Mouse (Mus musculus) splenic B cell, adult 2 months (primary cell): ENCODE results near the gene Tuba1b.
"Not testable (repeated sequence)": the region's sequence is repeated elsewhere in the genome, so short reads cannot be mapped to it uniquely, and the experiment has no call there.

Experiments
- DNase-seq: peaks from one replicate; pipeline ENCODE4 v3.0.0-alpha.2; 2011; ENCODE audit warnings: low read depth, low spot score
- H3K27me3 ChIP-seq: 2 replicates; pipeline ENCODE4 v1.6.1; 2012; ENCODE audit warnings: mild to moderate bottlenecking, low read length, moderate library complexity, mixed read lengths; ENCODE audit not compliant: control insufficient read depth, poor library complexity, insufficient read depth, severe bottlenecking
- H3K36me3 ChIP-seq: 2 replicates; pipeline ENCODE4 v1.6.1; 2012; ENCODE audit warnings: mild to moderate bottlenecking, low read length, moderate library complexity, mixed read lengths; ENCODE audit not compliant: control insufficient read depth, poor library complexity, insufficient read depth, severe bottlenecking

Tuba1b gene

DNA sequence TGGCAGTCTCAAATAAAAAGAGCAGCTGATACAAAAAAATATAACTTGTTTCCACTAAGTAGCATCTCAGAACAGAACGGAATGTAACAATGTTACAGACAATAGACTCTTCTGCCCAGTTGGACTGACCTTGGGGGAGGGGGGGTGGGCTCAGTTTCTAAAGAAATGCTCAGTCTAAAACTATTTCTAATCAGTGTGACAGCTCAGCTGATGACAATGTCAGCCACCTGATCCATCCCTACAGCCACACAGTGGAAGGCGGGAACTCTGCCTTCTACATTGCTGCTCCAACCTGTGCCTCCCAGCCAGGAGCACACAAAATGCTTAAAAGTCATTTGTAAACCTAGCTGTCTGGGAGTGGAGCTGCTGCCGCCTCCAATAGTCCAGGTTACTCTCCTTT is 13.5 kb upstream of the Tuba1b start:
- no peak for DNase-seq
- Histone ChIP-seq H3K36me3 (no peaks in the 10 kb centered on the region), H3K27me3 (no peaks in the 10 kb centered on the region)

DNA sequence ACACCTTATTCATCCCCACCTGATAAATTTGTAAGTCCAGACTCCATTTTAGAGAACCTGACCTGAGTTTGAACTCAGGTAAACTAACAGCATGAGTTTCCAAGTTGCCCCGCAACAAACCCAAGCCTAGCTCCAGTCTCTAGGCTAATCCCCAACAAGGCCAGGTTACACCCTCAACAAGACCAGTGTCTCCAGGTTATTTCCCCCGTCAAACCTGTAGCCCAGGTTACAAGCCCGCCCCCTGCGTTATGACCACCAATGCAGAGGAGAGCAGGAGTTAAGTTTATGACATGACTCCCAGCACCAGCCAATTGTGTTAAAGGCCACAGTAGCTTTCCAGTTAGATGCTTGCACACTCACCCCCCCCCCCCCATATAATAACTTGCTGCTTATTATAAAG is 8.8 kb upstream of the Tuba1b start:
- Histone ChIP-seq H3K36me3 (no peaks in the 10 kb centered on the region), H3K27me3 (no peaks in the 10 kb centered on the region)
- no peak for DNase-seq

DNA sequence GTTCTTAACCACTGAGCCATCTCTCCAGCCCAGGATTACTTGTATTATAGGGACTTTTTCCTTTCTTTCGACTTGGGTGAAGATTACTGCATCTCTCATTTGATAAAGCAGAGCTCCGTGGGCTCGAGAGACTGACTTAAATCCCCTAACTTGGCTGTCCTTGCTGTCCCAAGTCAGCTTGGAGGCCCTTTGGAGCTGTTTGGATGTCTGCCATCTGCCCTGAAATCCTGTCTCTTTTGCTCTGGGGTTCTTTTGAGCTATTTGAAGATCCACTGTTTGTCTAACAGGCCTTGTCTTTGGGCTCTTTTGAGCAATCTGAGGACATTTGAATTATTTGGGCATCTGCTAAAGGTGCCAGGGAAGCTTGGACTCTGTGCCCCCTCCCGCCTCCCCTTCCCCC is 7.7 kb upstream of the Tuba1b start:
- H3K27me3 ChIP-seq: no peaks in the 10 kb centered on the region
- DNase-seq: no peak
- H3K36me3 ChIP-seq: no peaks in the 10 kb centered on the region

DNA sequence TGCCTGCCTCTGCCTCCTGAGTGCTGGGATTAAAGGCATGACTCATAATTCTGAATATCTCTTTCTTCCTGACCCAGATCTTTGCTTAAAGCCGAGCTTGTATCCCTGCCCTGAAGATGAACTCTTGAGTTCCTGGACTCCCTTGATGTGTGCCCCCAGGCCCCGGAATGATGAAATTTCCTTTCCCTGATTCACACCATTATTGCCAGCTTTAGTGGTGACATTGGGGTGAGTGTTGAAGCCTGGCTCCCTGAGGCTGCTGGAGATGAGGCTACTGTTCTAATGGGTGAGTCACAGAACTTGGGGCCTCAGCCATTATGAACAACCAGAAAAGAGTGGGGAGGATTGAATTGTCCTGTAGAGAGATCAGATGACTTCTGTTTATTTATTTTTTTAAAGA is 7.2 kb upstream of the Tuba1b start:
- Histone ChIP-seq H3K27me3 (no peaks in the 10 kb centered on the region), H3K36me3 (no peaks in the 10 kb centered on the region)
- no peak for DNase-seq

DNA sequence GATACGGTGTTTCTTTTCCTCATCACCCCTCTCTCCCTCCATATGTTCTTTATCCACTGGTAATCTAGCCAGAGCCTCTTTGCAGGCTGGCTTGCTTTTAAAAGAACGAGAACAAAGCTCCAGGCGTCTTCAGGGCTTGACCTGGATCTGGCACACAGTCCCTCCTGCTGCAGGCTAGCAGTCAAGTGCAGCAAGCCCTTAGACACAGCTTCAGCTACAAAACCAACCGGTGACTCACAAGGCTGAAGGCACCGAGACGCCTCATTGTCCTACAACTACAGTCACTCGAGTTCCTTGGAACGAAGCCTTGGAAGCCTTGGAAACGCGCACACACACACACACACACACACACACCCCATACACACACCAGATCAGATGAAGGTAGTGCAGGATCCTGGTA is 6.5 kb upstream of the Tuba1b start:
- H3K36me3 ChIP-seq: no peaks in the 10 kb centered on the region
- DNase-seq: no peak
- H3K27me3 ChIP-seq: no peaks in the 10 kb centered on the region

DNA sequence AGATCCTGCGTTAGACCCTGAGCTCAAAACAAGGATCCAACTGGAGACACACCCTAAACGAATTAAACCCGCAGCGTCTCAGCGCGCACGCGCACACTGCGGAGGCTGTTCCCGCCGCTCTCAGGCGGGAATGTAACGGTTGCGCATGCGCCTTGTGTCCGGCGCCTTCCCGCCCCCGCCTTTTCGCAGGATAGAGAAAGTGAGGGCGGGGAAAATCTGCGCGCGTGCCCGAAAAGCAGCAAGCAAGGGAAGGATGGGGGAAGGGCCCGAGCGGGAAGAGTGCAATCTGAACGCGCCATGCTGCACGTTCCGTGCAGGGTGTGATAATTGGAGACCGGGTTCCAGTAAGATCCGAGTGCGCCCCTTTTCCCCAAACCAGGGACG is 540 bp downstream of the Tuba1b start:
- H3K36me3 ChIP-seq: 0 out of 2 replicates have a peak, but pooled peaks cover 4% of the 10 kb centered on the region
- H3K27me3 ChIP-seq: peaks cover 2% of the 10 kb centered on the region; the same call in 1 of the 2 replicates
- DNase-seq: peak; percentile 90

DNA sequence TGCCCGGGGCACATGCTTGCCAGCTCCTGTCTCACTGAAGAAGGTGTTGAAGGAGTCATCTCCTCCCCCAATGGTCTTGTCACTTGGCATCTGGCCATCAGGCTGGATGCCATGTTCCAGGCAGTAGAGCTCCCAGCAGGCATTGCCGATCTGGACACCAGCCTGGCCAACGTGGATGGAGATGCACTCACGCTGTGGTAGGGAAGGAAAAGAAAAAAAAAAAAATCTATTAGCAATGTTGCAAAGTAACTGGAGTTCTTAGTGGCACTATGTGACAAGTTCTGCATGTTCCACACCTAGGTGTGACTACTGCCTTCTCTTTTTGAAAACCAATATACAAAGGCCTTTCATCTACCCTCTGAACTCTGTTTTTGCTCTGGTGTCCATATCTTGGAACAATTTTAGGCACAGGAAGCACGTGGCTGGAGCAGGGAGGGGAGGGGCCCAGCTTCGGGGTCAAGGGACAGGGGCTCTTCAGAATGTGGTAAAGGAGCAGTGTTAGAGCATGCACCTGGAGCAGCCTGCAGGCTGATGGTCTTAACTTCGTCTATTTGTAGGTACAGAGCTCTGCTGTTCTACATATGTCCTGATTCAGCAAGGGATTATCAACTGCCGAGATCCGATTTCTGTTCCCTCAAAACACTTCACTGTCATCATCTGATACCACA is 1.2 kb downstream of the Tuba1b start:
- not testable (repeated sequence) for DNase-seq, H3K36me3 ChIP-seq, H3K27me3 ChIP-seq

DNA sequence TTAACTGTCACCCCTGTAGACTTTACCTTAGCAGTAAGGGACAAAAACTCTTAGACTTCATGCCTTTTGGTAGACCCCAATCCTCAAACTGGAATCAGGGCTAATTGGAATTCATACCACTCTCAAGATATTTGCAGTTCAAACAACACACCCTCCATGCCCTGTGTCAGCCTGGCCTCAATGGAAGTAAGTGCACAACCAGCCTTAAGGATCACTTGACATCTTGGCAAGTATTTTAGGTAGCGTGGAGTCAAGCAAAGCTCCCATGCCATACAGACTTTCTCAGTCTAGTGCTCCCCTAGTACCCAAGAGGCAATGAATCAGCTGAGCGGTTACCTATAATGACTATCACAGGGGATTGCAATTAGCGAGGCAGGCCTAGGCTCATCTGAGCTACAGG is 3.4 kb downstream of the Tuba1b start:
- Histone ChIP-seq H3K27me3 (peaks cover 2% of the 10 kb centered on the region), H3K36me3 (0 out of 2 replicates have a peak, but pooled peaks cover 4% of the 10 kb centered on the region)
- no peak for DNase-seq

DNA sequence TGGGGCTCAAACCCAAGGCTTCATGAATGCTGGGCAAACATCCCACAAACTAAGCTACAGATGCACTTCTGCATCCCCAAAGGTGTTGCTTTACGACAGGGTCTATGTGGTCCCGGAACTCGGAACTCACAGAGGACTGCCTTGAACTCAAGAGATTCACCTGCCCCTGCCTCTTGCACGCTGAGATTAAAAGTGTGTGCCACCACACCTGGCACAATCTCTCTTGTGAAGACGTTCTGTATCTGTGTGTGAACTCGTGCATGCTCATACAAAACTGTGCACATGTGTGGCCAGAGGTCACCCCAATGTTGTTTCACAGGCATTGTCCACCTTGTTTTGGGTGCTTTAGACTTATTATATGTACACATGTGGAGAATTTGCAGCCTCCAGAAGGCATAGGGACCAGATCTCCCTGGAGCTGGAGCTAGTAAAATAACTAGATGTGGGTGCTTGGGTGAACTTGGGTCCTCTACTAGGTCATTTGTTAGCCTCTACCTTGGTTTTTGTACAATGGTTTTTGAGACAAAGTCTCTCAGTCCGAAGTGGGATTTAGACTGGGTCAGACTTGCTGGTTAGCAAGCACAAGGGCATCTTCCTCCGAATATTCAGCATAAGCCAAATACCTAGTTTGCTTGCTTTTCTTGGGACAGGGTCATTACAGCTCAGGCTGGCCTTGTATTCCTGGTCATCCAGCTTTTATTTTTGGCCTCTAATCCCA is 4.2 kb downstream of the Tuba1b start:
- no peak for DNase-seq
- 0 out of 2 replicates have a peak, but pooled peaks cover 4% of the 10 kb centered on the region for H3K36me3 ChIP-seq
- H3K27me3 ChIP-seq: peaks cover 2% of the 10 kb centered on the region

DNA sequence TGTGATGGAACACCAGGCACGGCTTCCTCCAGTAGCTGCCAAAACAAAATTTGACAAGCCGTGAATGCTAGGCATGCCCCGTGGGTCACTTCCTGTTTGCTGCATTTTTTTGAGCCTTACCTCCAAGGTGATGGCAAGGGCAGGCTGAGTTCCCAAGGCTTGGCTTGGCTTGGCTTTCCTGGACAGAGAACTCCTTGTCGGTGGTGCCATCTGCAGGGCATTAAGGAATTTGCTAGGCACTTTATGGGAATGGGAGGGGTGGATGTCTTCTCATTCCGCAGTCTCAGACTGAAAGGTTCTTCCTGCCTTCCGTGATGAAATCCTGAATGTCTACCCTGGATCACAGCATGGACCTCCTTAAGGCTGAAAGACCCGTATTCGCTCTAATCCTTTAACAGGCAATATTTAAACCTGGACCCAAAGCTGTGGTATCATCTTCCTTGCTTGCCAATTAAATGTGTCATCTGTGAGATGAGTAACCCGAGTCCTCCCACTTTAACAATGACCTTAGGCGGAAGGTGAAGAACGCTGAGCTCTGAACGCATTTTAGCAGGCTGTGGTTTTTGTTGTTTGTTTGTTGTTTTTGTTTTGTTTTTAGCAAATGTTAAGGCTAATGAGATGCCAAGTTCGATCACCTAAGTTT is 5.6 kb downstream of the Tuba1b start:
- peaks cover 2% of the 10 kb centered on the region for H3K27me3 ChIP-seq
- 0 out of 2 replicates have a peak, but pooled peaks cover 4% of the 10 kb centered on the region for H3K36me3 ChIP-seq
- peak; percentile 52 for DNase-seq

DNA sequence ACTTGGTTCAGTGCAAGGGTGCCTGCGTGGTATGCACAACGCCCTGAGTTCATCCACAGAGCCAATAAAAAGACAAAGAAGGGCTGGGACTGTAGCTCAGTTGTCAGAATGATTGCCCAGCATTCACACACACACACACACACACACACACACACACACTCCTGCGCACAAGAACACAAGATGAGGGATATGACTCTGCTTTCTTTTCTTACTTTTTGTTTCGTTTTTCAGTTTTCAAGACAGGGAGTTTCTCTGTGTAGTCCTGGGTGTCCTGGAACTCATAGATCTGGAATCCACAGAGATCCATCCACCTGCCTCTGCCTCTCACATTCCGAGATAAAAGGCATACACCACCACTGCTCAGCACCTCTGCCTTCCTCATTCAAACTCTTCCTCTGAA is 6.8 kb downstream of the Tuba1b start:
- H3K27me3 ChIP-seq: no peaks in the 10 kb centered on the region; the same call in 1 of the 2 replicates
- DNase-seq: peak; percentile 39
- H3K36me3 ChIP-seq: peaks cover 2% of the 10 kb centered on the region; the same call in 1 of the 2 replicates

DNA sequence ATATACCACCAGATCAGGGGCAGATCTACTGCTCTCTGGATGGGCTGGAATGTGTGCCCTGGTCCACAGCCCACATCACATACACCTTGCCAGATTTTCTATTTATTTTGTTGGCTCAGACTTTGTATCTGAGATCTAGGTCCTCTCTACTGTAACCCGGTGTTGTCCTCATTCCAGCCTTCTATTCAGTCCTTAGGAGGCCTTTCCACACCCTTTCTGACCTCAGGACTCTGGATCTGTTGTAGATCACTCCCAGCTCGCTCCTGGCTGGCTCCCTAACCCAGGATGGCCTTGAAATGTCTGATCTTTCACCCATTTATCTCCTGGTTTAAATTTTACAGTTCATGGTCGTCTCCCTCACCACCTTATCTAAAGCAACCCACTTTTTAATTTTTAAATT is 9.7 kb downstream of the Tuba1b start:
- Histone ChIP-seq H3K27me3 (no peaks in the 10 kb centered on the region; the same call in 1 of the 2 replicates), H3K36me3 (no peaks in the 10 kb centered on the region; the same call in 1 of the 2 replicates)
- no peak for DNase-seq

DNA sequence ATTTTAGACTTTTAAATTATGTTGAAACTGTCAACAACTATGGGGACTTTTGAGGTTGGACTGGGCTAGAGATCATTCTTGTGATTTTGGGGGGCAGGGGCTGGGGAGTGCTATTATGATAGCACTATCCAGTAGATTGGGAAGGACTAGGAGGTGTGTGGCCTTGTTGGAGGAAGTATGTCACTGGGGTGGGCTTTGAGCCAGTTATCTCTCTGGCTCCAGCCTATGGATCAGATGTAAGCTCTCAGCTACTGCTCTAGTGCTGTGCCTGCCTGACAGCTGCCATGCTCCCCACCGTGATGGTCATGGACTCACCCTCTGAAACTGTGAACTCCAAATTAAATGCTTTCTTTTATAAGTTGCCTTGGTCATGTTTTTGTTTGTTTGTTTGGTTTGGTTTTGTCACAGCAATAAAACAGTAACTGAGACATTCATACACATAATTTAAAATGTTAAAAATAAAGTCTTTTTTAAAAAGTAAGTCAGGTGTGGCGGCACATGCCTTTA is 11.3 kb downstream of the Tuba1b start:
- DNase-seq: no peak
- no peaks in the 10 kb centered on the region for H3K27me3 ChIP-seq
- no peaks in the 10 kb centered on the region; the same call in 1 of the 2 replicates for H3K36me3 ChIP-seq

DNA sequence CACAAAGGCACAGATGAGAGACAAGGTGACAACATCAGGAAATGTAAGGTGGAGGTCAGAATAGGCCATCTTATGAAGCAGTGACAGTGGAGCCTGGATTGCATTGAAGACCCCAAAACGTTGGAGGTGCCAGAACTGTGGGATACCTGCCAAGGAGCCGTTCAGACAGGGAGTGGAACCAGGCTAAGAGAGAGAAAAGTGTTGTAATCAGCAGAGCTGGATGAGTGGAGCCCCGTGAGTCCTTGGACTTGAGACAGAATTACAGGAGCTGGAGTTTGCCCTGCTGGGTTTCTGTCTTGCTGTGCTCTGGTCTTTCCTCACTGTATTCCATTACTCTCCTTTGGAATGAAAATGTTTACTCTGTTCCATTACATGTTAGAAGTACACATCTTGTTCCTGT is 11.8 kb downstream of the Tuba1b start:
- no peak for DNase-seq
- Histone ChIP-seq H3K36me3 (no peaks in the 10 kb centered on the region; the same call in 1 of the 2 replicates), H3K27me3 (no peaks in the 10 kb centered on the region)

DNA sequence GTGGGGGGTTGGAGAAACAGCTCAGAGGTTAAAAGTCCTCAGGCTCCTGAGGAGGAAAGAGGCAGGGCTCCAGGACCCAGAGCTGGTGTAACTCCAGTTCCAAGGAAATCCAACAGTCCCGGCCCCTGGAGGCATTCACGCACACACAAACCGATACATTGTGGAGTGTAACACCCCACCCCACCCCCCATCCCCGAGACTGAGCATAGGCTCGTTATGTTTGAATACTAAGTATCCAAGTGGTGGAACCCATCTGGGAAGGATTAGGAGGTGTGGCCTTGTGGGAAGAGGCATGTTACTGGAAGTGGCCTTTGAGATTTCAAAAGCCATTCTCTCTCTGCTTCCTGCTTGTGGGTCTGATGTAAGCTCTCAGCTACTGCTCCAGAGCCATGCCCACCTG is 12.9 kb downstream of the Tuba1b start:
- H3K27me3 ChIP-seq: no peaks in the 10 kb centered on the region
- H3K36me3 ChIP-seq: no peaks in the 10 kb centered on the region; the same call in 1 of the 2 replicates
- no peak for DNase-seq
